Mouse (Mus musculus) layer of hippocampus, adult 2 months (tissue): ENCODE measurements around the gene Ascc1. TPM values are rescaled to one million over a fixed set of nuclear protein-coding genes. Genes with fewer than 3 reads are reported as not detected.
"Not testable (repeated sequence)": the region's sequence is repeated elsewhere in the genome, so short reads cannot be mapped to it uniquely, and the experiment has no call there.

Source experiments
- DNase-seq, 2 experiments: peaks; one replicate each; pipeline ENCODE4 v3.0.0; 2022; ENCODE audit warnings: low spot score in 2 of 2
- H3K27ac ChIP-seq: fragments of 200-600 bp; 2 replicates; pipeline ENCODE4 v1.8.1; 2022
- H3K4me3 ChIP-seq: fragments of 200-600 bp; 2 replicates; pipeline ENCODE4 v1.8.1; 2022; ENCODE audit warnings: mild to moderate bottlenecking
- CTCF ChIP-seq: fragments of 200-600 bp; conservative IDR thresholded peaks from 2 replicates; pipeline ENCODE4 v1.8.1; 2022; ENCODE audit warnings: antibody characterized with exemption, mild to moderate bottlenecking, moderate library complexity
- total RNA-seq, 2 experiments: library from RNA; stranded (reverse); gene quantifications; 2 replicates each; pipeline ENCODE4 v1.2.3; 2021

Gene Ascc1
- total RNA-seq, 2 experiments from 2014 or later, result 15.3 to 17.2 TPM

GRCm38 (mm10) chr10:60118464-60118863 lies 115.9 kb downstream of the Ascc1 start:
- Histone ChIP-seq H3K4me3 (no peak overlapping the region), H3K27ac (peak overlapping the region; percentile 88; the same call in 1 of the 2 replicates)
- DNase-seq, result no peak
- no peak for TF ChIP-seq CTCF

GRCm38 (mm10) chr10:60120630-60121029 lies 118.0 kb downstream of the Ascc1 start:
- no peak for TF ChIP-seq CTCF
- no peak overlapping the region for H3K4me3 ChIP-seq
- H3K27ac ChIP-seq, result peak overlapping the region; percentile 68; the same call in 1 of the 2 replicates
- no peak for DNase-seq

DNA sequence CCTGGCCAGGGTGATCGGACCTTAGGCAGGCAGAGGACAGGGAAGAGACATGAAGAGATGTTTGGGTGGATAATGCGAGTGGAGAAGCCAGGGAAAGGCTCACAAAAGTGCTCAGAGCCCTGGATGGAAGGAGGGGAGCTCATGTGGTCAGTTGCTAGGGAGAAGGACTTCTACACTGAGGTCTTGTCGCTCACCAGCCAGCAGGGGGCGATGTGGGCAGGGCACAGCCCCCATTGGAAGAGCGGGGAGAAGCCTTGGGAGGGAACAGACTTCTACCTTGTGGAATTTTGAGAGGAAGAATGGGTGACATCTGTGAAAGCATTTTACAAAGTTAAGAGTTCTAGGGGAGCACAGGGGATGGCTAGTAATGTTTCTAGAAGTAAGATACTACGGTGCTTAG lies 121.5 kb downstream of the Ascc1 start:
- Histone ChIP-seq H3K4me3 (no peak overlapping the region), H3K27ac (no peak overlapping the region)
- peak in 1 of 2 experiments; percentile 56 for DNase-seq
- TF ChIP-seq CTCF, result peak; percentile 82

DNA sequence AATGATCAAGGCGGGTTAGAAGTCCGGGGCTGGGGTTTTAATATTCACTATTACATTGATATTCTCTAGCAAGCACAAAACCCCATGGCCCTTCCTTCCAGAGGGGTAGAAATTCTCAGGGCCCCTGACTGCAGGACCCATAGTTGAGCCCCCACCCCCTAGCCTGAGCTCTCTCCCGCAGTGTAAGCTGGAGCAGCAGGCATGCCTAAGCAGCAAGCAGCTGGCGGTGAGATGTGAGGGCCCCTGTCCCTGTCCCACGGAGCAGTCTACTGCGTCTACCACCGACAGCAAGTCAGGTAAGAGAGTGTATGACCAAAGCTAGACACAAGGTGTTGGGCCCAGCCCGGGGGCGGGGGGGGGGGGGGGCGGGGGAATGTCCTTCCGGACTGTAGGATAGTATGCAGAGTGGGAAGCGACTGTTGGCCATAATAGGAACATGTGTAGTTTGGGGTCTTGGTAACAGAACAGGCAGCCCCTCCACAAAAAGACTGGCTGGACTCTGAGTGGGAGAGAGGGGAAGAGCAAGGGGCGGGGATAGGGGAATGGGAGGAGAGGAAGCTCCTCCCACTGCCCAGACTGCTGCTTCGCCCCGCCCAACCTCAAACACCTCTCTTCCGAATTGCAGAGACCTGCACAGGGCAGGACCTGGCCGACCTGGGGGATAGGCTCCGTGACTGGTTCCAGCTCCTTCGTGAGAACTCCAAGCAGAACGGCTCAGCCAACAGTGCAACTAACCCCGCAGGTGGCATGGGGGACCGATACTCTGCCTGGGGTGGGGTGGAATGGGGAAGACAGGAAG lies 123.1 kb downstream of the Ascc1 start:
- no peak for TF ChIP-seq CTCF
- DNase-seq, result no peak
- no peak overlapping the region for H3K4me3 ChIP-seq
- H3K27ac ChIP-seq, result no peak overlapping the region

GRCm38 (mm10) chr10:60128287-60128686 lies 125.7 kb downstream of the Ascc1 start:
- no peak overlapping the region for H3K27ac ChIP-seq
- H3K4me3 ChIP-seq, result no peak overlapping the region
- DNase-seq, result no peak
- no peak for TF ChIP-seq CTCF

DNA sequence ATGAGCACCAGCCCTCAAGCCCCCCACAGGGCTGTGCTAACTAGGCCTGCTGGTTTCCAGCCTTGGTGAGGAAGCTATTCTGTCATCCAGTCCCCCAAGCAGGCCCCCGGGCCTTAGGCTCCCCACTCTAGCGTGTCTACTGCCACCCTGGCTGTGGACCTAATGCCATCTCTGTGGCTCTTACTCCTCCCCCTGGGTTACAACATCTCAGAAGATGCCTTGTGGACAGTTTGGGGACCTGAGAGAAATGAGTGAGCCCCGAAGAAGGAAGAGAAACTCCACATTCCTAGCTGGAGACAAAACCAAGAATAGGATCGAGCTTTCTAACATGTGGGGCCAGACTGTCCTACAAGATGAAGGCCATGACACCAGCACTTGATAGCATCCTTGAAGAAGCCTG lies 127.9 kb downstream of the Ascc1 start:
- no peak for TF ChIP-seq CTCF
- H3K4me3 ChIP-seq, result no peak overlapping the region
- H3K27ac ChIP-seq, result no peak overlapping the region
- DNase-seq, result no peak

DNA sequence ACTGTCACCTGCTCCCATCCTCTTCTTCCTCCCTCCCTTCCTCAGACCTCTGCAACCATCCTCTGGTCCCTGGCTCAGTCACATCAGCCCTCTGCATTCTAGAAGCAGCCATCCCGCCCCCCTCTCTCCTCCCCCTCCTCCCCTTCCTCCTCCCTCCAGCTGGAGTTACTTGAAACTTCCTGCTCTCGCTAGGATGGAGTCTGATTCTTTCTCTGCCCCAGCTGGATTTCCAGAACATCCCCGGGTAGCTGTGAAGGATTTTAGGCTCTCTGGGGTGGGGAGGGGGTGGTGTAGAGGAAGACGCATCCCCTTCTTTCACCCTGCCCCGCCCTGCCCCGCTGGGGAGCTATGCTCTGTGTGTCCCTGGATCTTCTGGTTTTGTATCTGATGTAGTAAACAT lies 130.9 kb downstream of the Ascc1 start:
- no peak overlapping the region for H3K27ac ChIP-seq
- TF ChIP-seq CTCF, result no peak
- no peak for DNase-seq
- H3K4me3 ChIP-seq, result no peak overlapping the region

DNA sequence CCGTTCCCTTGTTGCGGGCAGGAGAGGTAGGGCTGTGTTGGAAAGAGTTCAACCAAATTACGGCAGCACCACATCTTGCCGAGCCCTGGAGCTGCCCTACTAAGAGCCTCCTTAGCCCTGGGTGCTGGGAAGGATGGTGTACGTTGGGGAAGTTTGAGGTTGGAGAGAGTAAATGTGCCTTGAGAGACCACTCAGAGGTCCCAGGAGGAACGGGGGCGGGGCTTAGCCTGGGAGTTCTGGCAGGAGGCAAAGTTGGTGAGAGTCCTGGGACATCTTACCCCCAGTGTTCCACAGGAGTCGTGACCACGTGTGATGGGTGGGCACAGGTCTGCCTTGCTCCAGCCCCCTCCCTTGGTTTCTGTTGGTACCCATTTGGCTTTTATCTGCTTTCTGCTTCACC lies 131.6 kb downstream of the Ascc1 start:
- H3K4me3 ChIP-seq, result no peak overlapping the region
- no peak for TF ChIP-seq CTCF
- no peak for DNase-seq
- H3K27ac ChIP-seq, result no peak overlapping the region

DNA sequence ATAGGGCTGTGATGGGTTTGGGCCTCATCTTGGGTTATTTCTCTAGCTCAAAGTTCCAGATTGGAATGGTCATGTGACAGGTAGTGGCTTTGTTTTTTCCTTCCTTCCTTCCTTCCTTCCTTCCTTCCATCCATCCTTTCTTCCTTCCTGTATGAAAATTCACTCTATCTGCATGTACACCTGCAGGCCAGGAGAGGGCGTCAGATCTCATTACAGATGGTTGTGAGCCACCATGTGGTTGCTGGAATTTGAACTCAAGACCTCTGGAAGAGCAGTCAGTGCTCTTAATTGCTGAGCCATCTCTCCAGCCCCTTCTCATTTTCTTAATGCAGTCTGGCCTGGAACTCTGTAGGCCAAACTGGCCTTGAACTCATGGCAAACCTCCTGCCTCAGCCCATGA lies 133.4 kb downstream of the Ascc1 start:
- peak; percentile 57 for TF ChIP-seq CTCF
- not testable (repeated sequence) for DNase-seq, H3K4me3 ChIP-seq
- H3K27ac ChIP-seq, result peak overlapping the region; percentile 28; the same call in 1 of the 2 replicates

GRCm38 (mm10) chr10:60136935-60137334 lies 134.3 kb downstream of the Ascc1 start:
- TF ChIP-seq CTCF, result no peak
- no peak for DNase-seq
- H3K4me3 ChIP-seq, result no peak overlapping the region
- peak overlapping the region; percentile 28 for H3K27ac ChIP-seq

DNA sequence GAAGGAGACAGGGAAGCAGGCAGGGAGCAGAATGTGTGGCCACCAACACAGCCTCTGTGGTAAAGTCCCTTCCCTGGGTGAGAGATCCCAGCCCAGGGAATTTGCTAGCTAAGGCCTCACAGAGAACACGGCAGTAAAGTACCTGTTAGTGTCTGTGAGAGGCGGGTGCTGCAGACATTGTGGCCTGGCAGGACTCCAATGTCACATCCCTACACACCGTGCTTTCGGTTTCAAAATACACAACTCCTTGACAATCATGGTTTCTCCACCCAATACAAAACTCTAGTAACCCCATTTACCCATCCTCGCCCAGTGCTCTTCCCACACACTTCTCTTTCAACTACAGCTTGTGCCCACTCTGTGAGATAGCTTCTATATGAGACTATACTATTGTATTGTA lies 136.1 kb downstream of the Ascc1 start:
- no peak for TF ChIP-seq CTCF
- DNase-seq, result no peak
- H3K4me3 ChIP-seq, result no peak overlapping the region

GRCm38 (mm10) chr10:60140751-60141150 lies 138.1 kb downstream of the Ascc1 start:
- no peak for DNase-seq
- no peak for TF ChIP-seq CTCF
- Histone ChIP-seq H3K27ac (no peak overlapping the region), H3K4me3 (no peak overlapping the region)

More for the DNA sequence above, 136.1 kb downstream of the Ascc1 start:
- H3K27ac ChIP-seq, result no peak overlapping the region

- no peak for TF ChIP-seq CTCF
- H3K4me3 ChIP-seq, result no peak overlapping the region
- no peak overlapping the region for H3K27ac ChIP-seq
- no peak for DNase-seq
Measured at GRCm38 (mm10) chr10:60141656-60142160, 139.1 kb downstream of the Ascc1 start.

DNA sequence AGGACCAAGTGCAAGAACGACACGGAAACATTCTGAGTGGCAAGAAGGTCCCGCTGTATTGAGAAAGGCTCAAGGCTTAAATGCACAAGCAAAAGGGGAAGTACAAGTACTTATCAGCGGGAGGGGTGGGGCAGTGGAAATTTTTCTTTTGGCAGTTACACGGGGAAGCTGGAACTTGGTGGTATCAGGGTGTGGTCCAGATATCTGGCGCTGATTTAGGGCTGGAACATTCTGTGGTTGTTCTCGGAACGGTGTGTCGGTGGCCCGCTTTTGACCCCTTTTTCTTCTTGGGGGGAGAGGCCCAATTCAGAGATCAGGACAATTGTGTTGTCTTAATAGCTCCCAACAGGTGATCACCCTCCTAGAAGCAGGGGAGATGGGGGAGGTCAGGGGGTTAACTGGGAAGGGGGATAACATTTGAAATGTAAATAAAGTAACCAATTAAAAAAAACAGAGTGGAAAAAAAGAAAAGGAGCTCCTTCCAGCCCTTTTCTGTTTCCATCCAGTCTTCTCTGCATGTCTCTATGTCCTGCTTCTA lies 145.0 kb downstream of the Ascc1 start:
- not testable (repeated sequence) for H3K4me3 ChIP-seq, DNase-seq, H3K27ac ChIP-seq
